ENCODE assay signal across 28 mouse cellular contexts in genomic region chr16:26369044-26369730, GRCm38 (mm10). TPM values are rescaled to one million over a fixed set of nuclear protein-coding genes. Genes with fewer than 3 reads are reported as not detected.
DNase-seq lines count a peak whose midpoint lies in the region; ATAC-seq lines count a peak whose summit lies in the region.
"Had no signal": no experiment of that assay in that cellular context is flagged by ENCODE, and none has a peak within 500 bp of the region (broad histone marks: within the 10 kb centered on the region; RNA-seq: fewer than 3 reads in every experiment).

No protein-coding gene starts in this region.

- WGBS in kidney, embryonic 15.5 days = 84% methylated on average over 7 of the region's 7 CpGs
- WGBS in lung, embryonic 16.5 days = 69% methylated on average over 7 of the region's 7 CpGs
- 51% methylated on average over 7 of the region's 7 CpGs for WGBS in liver, embryonic 15.5 days (ENCODE audit: insufficient replicate concordance)

- no peak for ATAC-seq in kidney, embryonic 15.5 days (replicated peaks; ENCODE audit: low FRiP score)
- no peak for ATAC-seq in lung, embryonic 16.5 days (ENCODE audit: low read depth)
- peak; percentile 41 for ATAC-seq in liver, embryonic 15.5 days (ENCODE audit: insufficient read depth)
- ATAC-seq: forebrain, postnatal 0 days; midbrain, embryonic 16.5 days had no signal

- no peaks in the 10 kb centered on the region for H3K9me3 ChIP-seq in kidney, embryonic 15.5 days (replicated peaks)
- H3K9me3 ChIP-seq in lung, embryonic 16.5 days (ENCODE audit: control insufficient read depth, low read length) = no peaks in the 10 kb centered on the region
- no peaks in the 10 kb centered on the region for H3K9me3 ChIP-seq in liver, embryonic 15.5 days (replicated peaks)
- H3K9me3 ChIP-seq: heart, embryonic 13.5 days; hindbrain, embryonic 15.5 days; lung, embryonic 15.5 days; midbrain, embryonic 10.5 days; neural tube, embryonic 13.5 days had no signal

- peaks cover 6% of the 10 kb centered on the region; the same call in 1 of the 2 replicates for H3K4me1 ChIP-seq in kidney, embryonic 15.5 days
- H3K4me1 ChIP-seq in lung, embryonic 16.5 days (replicated peaks; ENCODE audit: control insufficient read depth, insufficient read depth, low read length) = 0 out of 2 replicates have a peak, but pooled peaks cover 3% of the 10 kb centered on the region
- no peaks in the 10 kb centered on the region for H3K4me1 ChIP-seq in liver, embryonic 15.5 days (replicated peaks)
- H3K4me1 ChIP-seq: lung, embryonic 15.5 days had no signal

- H3K27me3 ChIP-seq in kidney, embryonic 15.5 days = no peaks in the 10 kb centered on the region
- no peaks in the 10 kb centered on the region; the same call in 1 of the 2 replicates for H3K27me3 ChIP-seq in lung, embryonic 16.5 days (ENCODE audit: control insufficient read depth, insufficient read depth, low read depth, low read length)
- H3K27me3 ChIP-seq in liver, embryonic 15.5 days = no peaks in the 10 kb centered on the region
- H3K27me3 ChIP-seq: hindbrain, embryonic 15.5 days; lung, embryonic 15.5 days had no signal

- H3K4me3 ChIP-seq in kidney, embryonic 15.5 days (replicated peaks) = 0 out of 2 replicates have a peak overlapping the region, but pooled peaks have one; percentile 13
- no peak overlapping the region for H3K4me3 ChIP-seq in lung, embryonic 16.5 days (ENCODE audit: low read length)
- H3K4me3 ChIP-seq in liver, embryonic 15.5 days (replicated peaks) = peak overlapping the region; percentile 9
- H3K4me3 ChIP-seq: heart, embryonic 13.5 days; hindbrain, embryonic 15.5 days; layer of hippocampus, adult 2 months; midbrain, embryonic 10.5 days; myocyte; neural tube, embryonic 13.5 days had no signal

- no peaks in the 10 kb centered on the region for H3K36me3 ChIP-seq in kidney, embryonic 15.5 days
- H3K36me3 ChIP-seq in lung, embryonic 16.5 days (ENCODE audit: control insufficient read depth, insufficient read depth, low read length) = no peaks in the 10 kb centered on the region
- no peaks in the 10 kb centered on the region for H3K36me3 ChIP-seq in liver, embryonic 15.5 days (replicated peaks)
- H3K36me3 ChIP-seq: heart, embryonic 13.5 days; hindbrain, embryonic 15.5 days; lung, embryonic 15.5 days; midbrain, embryonic 10.5 days; neural tube, embryonic 13.5 days had no signal

- no peak overlapping the region for H3K27ac ChIP-seq in kidney, embryonic 15.5 days
- no peak overlapping the region for H3K27ac ChIP-seq in lung, embryonic 16.5 days (ENCODE audit: low read length)
- H3K27ac ChIP-seq in liver, embryonic 15.5 days (replicated peaks) = peak overlapping the region; percentile 72
- H3K27ac ChIP-seq: heart, embryonic 13.5 days; hindbrain, embryonic 15.5 days; layer of hippocampus, adult 2 months; lung, embryonic 15.5 days; midbrain, embryonic 10.5 days; neural tube, embryonic 13.5 days had no signal

- no peak overlapping the region for H3K9ac ChIP-seq in kidney, embryonic 15.5 days
- H3K9ac ChIP-seq in lung, embryonic 16.5 days (ENCODE audit: low read length) = no peak overlapping the region
- H3K9ac ChIP-seq in liver, embryonic 15.5 days = no peak overlapping the region
- H3K9ac ChIP-seq: forebrain, postnatal 0 days; heart, embryonic 13.5 days; hindbrain, embryonic 15.5 days; lung, embryonic 15.5 days; neural tube, embryonic 13.5 days had no signal

- no peak for DNase-seq in kidney, postnatal 14 days
- DNase-seq in lung, adult 18-20 months = no peak
- DNase-seq in adrenal gland, postnatal 10 days = no peak
- no peak for DNase-seq in embryo, embryonic 10.5 days (ENCODE audit: low spot score)
- DNase-seq: adrenal gland, postnatal 36 days; cerebellum, adult 11-12 months; embryo, embryonic 11 days; forebrain, postnatal 0 days; gastrocnemius, postnatal 14 days; heart, adult 18-20 months; heart, postnatal 14 days; kidney, postnatal 10 days; lung, postnatal 4 days; retina, postnatal 1 day; right cerebral cortex, postnatal 25 days; spleen, adult 18-20 months; thymus, postnatal 14 days had no signal

- peak overlapping the region; percentile 5 for H3K4me2 ChIP-seq in kidney, embryonic 15.5 days
- peak overlapping the region; percentile 5; the same call in 1 of the 2 replicates for H3K4me2 ChIP-seq in lung, embryonic 16.5 days (ENCODE audit: low read depth, low read length)
- peak overlapping the region; percentile 43 for H3K4me2 ChIP-seq in liver, embryonic 15.5 days
- H3K4me2 ChIP-seq: heart, embryonic 13.5 days; neural tube, embryonic 13.5 days had no signal

RNA-seq across cellular contexts. Expression of gene Cldn1, which starts 2.5 kb away (rescaled TPM):
- 34.8 and 35.6 TPM in 2 replicates for polyA plus RNA-seq in kidney, embryonic 15.5 days (2015; fragmentation: Nextera tagmentation; extraction: Ambion mirVana)
- polyA plus RNA-seq in lung, embryonic 16.5 days (2015; fragmentation: Nextera tagmentation; extraction: Ambion mirVana) = 19.4 and 21.0 TPM in 2 replicates
- polyA plus RNA-seq in liver, embryonic 15.5 days (2015; fragmentation: Nextera tagmentation; extraction: Ambion mirVana) = 67.2 and 83.3 TPM in 2 replicates
- 10 to 100 TPM; 21.3 to 32.7 TPM for total RNA-seq in adrenal gland, postnatal 10 days (2021)
